Mouse (Mus musculus): ENCODE measurements at regions not wholly inside any gene's neighbourhood (a gene's known extent, or its start where the extent isn't known, plus 50 kb on each side); places are given as distances from the start of the nearest gene placed in this dataset.

DNA sequence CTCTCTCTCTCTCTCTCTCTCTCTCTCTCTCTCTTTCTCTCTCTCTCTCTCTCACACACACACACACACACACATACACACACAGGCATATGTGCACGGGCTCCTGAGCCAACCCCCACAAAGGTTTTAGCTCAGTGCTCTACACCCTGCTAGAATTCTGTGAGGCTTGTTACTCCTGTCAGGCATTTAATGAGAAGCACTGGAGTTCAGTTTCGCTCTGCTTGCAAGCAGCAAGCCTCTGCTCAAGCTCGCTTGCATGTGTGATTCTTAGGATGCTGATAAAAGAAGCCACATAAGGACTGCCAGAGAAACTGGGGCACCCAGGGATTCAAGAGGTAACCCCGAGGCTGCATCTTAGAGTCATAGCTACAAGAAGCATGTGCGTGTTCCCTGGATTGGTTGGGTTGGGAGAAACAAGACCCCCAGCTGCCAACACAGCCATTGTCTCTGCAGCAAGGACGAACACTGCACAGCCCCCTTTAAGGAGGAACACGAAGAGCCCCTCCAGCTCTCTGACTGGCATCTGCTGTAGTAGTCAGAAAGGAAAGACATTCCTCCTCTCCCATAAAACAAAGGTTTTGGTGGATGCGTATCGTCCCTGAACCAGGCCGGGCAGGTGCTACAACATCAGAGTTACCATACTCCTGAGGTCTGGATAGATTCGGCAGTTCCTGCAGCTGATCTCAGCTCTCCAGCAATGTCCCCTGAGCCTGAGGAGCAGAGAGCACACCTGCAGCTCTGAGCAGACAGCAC lies 62.4 kb upstream of the Cdh4 start:
- TF ChIP-seq EP300 (IDR thresholded peaks at IDR 0.05) (no peak), CTCF (IDR thresholded peaks at IDR 0.05) (no peak)
